Mouse (Mus musculus) heart, embryonic 13.5 days (tissue): ENCODE results near the gene Fryl. TPM values are rescaled to one million over a fixed set of nuclear protein-coding genes. Genes with fewer than 3 reads are reported as not detected.

Experiments used
- ATAC-seq: fragments of 200-750 bp; cut with Nextera tagmentation; 2 replicates; pipeline ENCODE4 v1.8.0; 2017; ENCODE audit warnings: moderate TSS enrichment; ENCODE audit not compliant: insufficient number of reproducible peaks, low FRiP score, low TSS enrichment; ENCODE audit errors: extremely low read depth
- H3K27ac ChIP-seq: fragments of 300-500 bp; sonication (generic); replicated peaks from 2 replicates; pipeline ENCODE4 v1.5.1; 2015; ENCODE audit warnings: moderate library complexity, mild to moderate bottlenecking, inconsistent platforms
- H3K27me3 ChIP-seq: fragments of 300-500 bp; sonication (generic); replicated peaks from 2 replicates; pipeline ENCODE4 v1.6.1; 2015; ENCODE audit warnings: mild to moderate bottlenecking, inconsistent platforms
- H3K36me3 ChIP-seq: fragments of 300-500 bp; sonication (generic); 2 replicates; pipeline ENCODE4 v1.6.1; 2015; ENCODE audit warnings: mild to moderate bottlenecking, inconsistent platforms
- H3K4me1 ChIP-seq: fragments of 300-500 bp; sonication (generic); 2 replicates; pipeline ENCODE4 v1.6.1; 2015; ENCODE audit warnings: inconsistent platforms
- H3K4me2 ChIP-seq: fragments of 300-500 bp; sonication (generic); 2 replicates; pipeline ENCODE4 v1.6.1; 2015; ENCODE audit warnings: inconsistent platforms, mild to moderate bottlenecking, moderate library complexity
- H3K4me3 ChIP-seq: fragments of 300-500 bp; sonication (generic); 2 replicates; pipeline ENCODE4 v1.5.1; 2015; ENCODE audit warnings: moderate library complexity, mild to moderate bottlenecking, inconsistent platforms
- H3K9ac ChIP-seq: fragments of 300-500 bp; sonication (generic); 2 replicates; pipeline ENCODE4 v1.6.1; 2015; ENCODE audit warnings: inconsistent platforms, mild to moderate bottlenecking, moderate library complexity
- H3K9me3 ChIP-seq: fragments of 300-500 bp; sonication (generic); 2 replicates; pipeline ENCODE4 v1.6.1; 2016; ENCODE audit warnings: inconsistent platforms
- WGBS: fragments of 180-500 bp; shearing (Covaris S2); methylation state at CpG from one replicate; pipeline ENCODE4 v1.1.7; 2015; ENCODE audit warnings: mixed read lengths; 5-methylcytosine and 5-hydroxymethylcytosine counted together
- polyA plus RNA-seq: library from polyadenylated mRNA; unstranded; fragments of >200 nt; fragmentation: Nextera tagmentation; extraction: Ambion mirVana; gene quantifications from 2 replicates; pipeline ENCODE4 v1.2.1, GENCODE M21; 2015

The Fryl gene
- polyA plus RNA-seq, 1 experiment from 2014 or later, result 27.3 TPM

- H3K27me3 ChIP-seq, result no peaks in the 10 kb centered on the region
- H3K27ac ChIP-seq, result peak overlapping the region; percentile 46; the same call in 1 of the 2 replicates
- peak overlapping the region; percentile 32; the same call in 1 of the 2 replicates for H3K4me3 ChIP-seq
- H3K4me1 ChIP-seq, result peaks cover 48% of the 10 kb centered on the region
- 38% methylated on average over 11 of the region's 11 CpGs for WGBS
- no peaks in the 10 kb centered on the region for H3K9me3 ChIP-seq
- no peak for ATAC-seq
- H3K36me3 ChIP-seq, result peaks cover 9% of the 10 kb centered on the region
- peak overlapping the region; percentile 41 for H3K4me2 ChIP-seq
- no peak overlapping the region for H3K9ac ChIP-seq
Measured at GRCm38 (mm10) chr5:73191765-73192164, 64.7 kb downstream of the Fryl start.

GRCm38 (mm10) chr5:73190164-73190563 is 66.3 kb downstream of the Fryl start:
- ATAC-seq, result no peak
- Histone ChIP-seq H3K4me2 (peak overlapping the region; percentile 47), H3K4me3 (peak overlapping the region; percentile 21)

GRCm38 (mm10) chr5:73189443-73190160 is 66.8 kb downstream of the Fryl start:
- Histone ChIP-seq H3K4me2 (peak overlapping the region; percentile 47), H3K4me3 (peak overlapping the region; percentile 21), H3K27me3 (no peaks in the 10 kb centered on the region), H3K27ac (peak overlapping the region; percentile 43; the same call in 1 of the 2 replicates), H3K36me3 (peaks cover 15% of the 10 kb centered on the region), H3K4me1 (peaks cover 46% of the 10 kb centered on the region), H3K9me3 (no peaks in the 10 kb centered on the region), H3K9ac (peak overlapping the region; percentile 53; the same call in 1 of the 2 replicates)
- 83% methylated on average over 9 of the region's 9 CpGs for WGBS
- ATAC-seq, result no peak

More at GRCm38 (mm10) chr5:73190164-73190563, 66.3 kb downstream of the Fryl start:
- Histone ChIP-seq H3K27me3 (no peaks in the 10 kb centered on the region), H3K4me1 (peaks cover 48% of the 10 kb centered on the region), H3K9ac (peak overlapping the region; percentile 53; the same call in 1 of the 2 replicates), H3K9me3 (no peaks in the 10 kb centered on the region), H3K27ac (0 out of 2 replicates have a peak overlapping the region, but pooled peaks have one; percentile 25), H3K36me3 (peaks cover 12% of the 10 kb centered on the region)
- 81% methylated on average over 5 of the region's 5 CpGs for WGBS

GRCm38 (mm10) chr5:73188576-73188975 is 67.8 kb downstream of the Fryl start:
- Histone ChIP-seq H3K4me2 (peak overlapping the region; percentile 47), H3K27ac (peak overlapping the region; percentile 65)
- 73% methylated on average over 7 of the region's 7 CpGs for WGBS

GRCm38 (mm10) chr5:73188164-73188563 is 68.3 kb downstream of the Fryl start:
- Histone ChIP-seq H3K4me3 (peak overlapping the region; percentile 9), H3K9ac (peak overlapping the region; percentile 37; the same call in 1 of the 2 replicates), H3K27ac (peak overlapping the region; percentile 65), H3K4me1 (peaks cover 34% of the 10 kb centered on the region), H3K36me3 (peaks cover 15% of the 10 kb centered on the region; the same call in 1 of the 2 replicates), H3K9me3 (no peaks in the 10 kb centered on the region), H3K27me3 (no peaks in the 10 kb centered on the region), H3K4me2 (peak overlapping the region; percentile 47)
- 31% methylated on average over 5 of the region's 5 CpGs for WGBS
- ATAC-seq, result no peak

More at GRCm38 (mm10) chr5:73188576-73188975, 67.8 kb downstream of the Fryl start:
- no peak for ATAC-seq
- Histone ChIP-seq H3K9ac (peak overlapping the region; percentile 37; the same call in 1 of the 2 replicates), H3K27me3 (no peaks in the 10 kb centered on the region), H3K36me3 (peaks cover 15% of the 10 kb centered on the region; the same call in 1 of the 2 replicates), H3K4me3 (peak overlapping the region; percentile 9), H3K9me3 (no peaks in the 10 kb centered on the region), H3K4me1 (peaks cover 35% of the 10 kb centered on the region)

- Histone ChIP-seq H3K4me2 (peak overlapping the region; percentile 16; the same call in 1 of the 2 replicates), H3K27me3 (no peaks in the 10 kb centered on the region), H3K4me1 (peaks cover 30% of the 10 kb centered on the region), H3K27ac (no peak overlapping the region), H3K9me3 (no peaks in the 10 kb centered on the region), H3K4me3 (no peak overlapping the region), H3K9ac (no peak overlapping the region), H3K36me3 (peaks cover 13% of the 10 kb centered on the region; the same call in 1 of the 2 replicates)
- no peak for ATAC-seq
- 86% methylated on average over 5 of the region's 5 CpGs for WGBS
Measured at GRCm38 (mm10) chr5:73186912-73187311, 69.5 kb downstream of the Fryl start.

GRCm38 (mm10) chr5:73185424-73185823 is 71.0 kb downstream of the Fryl start:
- Histone ChIP-seq H3K4me3 (no peak overlapping the region), H3K27me3 (no peaks in the 10 kb centered on the region), H3K4me1 (peaks cover 26% of the 10 kb centered on the region), H3K9me3 (no peaks in the 10 kb centered on the region), H3K9ac (no peak overlapping the region), H3K4me2 (no peak overlapping the region), H3K27ac (no peak overlapping the region), H3K36me3 (peaks cover 13% of the 10 kb centered on the region; the same call in 1 of the 2 replicates)
- 80% methylated on average over 4 of the region's 4 CpGs for WGBS
- ATAC-seq, result no peak

GRCm38 (mm10) chr5:73182701-73183447 is 73.5 kb downstream of the Fryl start:
- Histone ChIP-seq H3K4me1 (peaks cover 16% of the 10 kb centered on the region), H3K27ac (no peak overlapping the region), H3K9ac (no peak overlapping the region), H3K4me3 (no peak overlapping the region), H3K4me2 (no peak overlapping the region), H3K27me3 (no peaks in the 10 kb centered on the region), H3K36me3 (peaks cover 21% of the 10 kb centered on the region; the same call in 1 of the 2 replicates), H3K9me3 (no peaks in the 10 kb centered on the region)
- ATAC-seq, result no peak
- WGBS, result 80% methylated on average over 12 of the region's 12 CpGs

GRCm38 (mm10) chr5:73182191-73182590 is 74.2 kb downstream of the Fryl start:
- 0 out of 2 replicates have a peak, but pooled peaks cover 12% of the 10 kb centered on the region for H3K4me1 ChIP-seq
- H3K27ac ChIP-seq, result no peak overlapping the region
- H3K36me3 ChIP-seq, result peaks cover 21% of the 10 kb centered on the region; the same call in 1 of the 2 replicates
- 71% methylated on average over 9 of the region's 9 CpGs for WGBS
- no peaks in the 10 kb centered on the region for H3K27me3 ChIP-seq
- no peak for ATAC-seq
- H3K9ac ChIP-seq, result no peak overlapping the region
- no peaks in the 10 kb centered on the region for H3K9me3 ChIP-seq
- no peak overlapping the region for H3K4me2 ChIP-seq
- no peak overlapping the region for H3K4me3 ChIP-seq

GRCm38 (mm10) chr5:73176294-73176693 is 80.1 kb downstream of the Fryl start:
- no peak overlapping the region for H3K4me3 ChIP-seq
- no peaks in the 10 kb centered on the region for H3K27me3 ChIP-seq
- 85% methylated on average over 4 of the region's 4 CpGs for WGBS
- no peak overlapping the region for H3K4me2 ChIP-seq
- no peaks in the 10 kb centered on the region for H3K9me3 ChIP-seq
- peaks cover 25% of the 10 kb centered on the region for H3K4me1 ChIP-seq
- no peak for ATAC-seq
- H3K9ac ChIP-seq, result no peak overlapping the region
- no peak overlapping the region for H3K27ac ChIP-seq
- H3K36me3 ChIP-seq, result peaks cover 7% of the 10 kb centered on the region; the same call in 1 of the 2 replicates
